Mouse (Mus musculus): ENCODE results near the gene Olfr959.

Gene Olfr959

GRCm38 (mm10) chr9:39575469-39575868, at the start of gene Olfr959:
TSS of gene Olfr959 (minus strand) at chr9:39575569.
- DNase-seq (ENCODE audit: low spot score in 2 of 2): no peak

- DNase-seq (ENCODE audit: low spot score in 2 of 2): no peak
Observed at GRCm38 (mm10) chr9:39624711-39625110, 49.3 kb upstream of the Olfr959 start.

GRCm38 (mm10) chr9:39623783-39624182, 48.4 kb upstream of the Olfr959 start:
- no peak for DNase-seq (ENCODE audit: low spot score in 2 of 2)

GRCm38 (mm10) chr9:39621073-39621472, 45.7 kb upstream of the Olfr959 start, which contains the start of gene Olfr960:
TSS of gene Olfr960 (plus strand) at chr9:39621373.
- no peak for DNase-seq (ENCODE audit: low spot score in 2 of 2)

- no peak for DNase-seq (ENCODE audit: low spot score in 2 of 2)
Observed at GRCm38 (mm10) chr9:39611953-39612352, 36.6 kb upstream of the Olfr959 start.

GRCm38 (mm10) chr9:39610355-39610754, 35.0 kb upstream of the Olfr959 start, which contains the start of gene Olfr148:
TSS of gene Olfr148 (plus strand) at chr9:39610655.
- no peak for DNase-seq (ENCODE audit: low spot score in 2 of 2)

GRCm38 (mm10) chr9:39608497-39608896, 33.1 kb upstream of the Olfr959 start:
- no peak for DNase-seq (ENCODE audit: low spot score in 2 of 2)

- DNase-seq (ENCODE audit: low spot score in 2 of 2): peak in 1 of 2 experiments; percentile 6
Observed at GRCm38 (mm10) chr9:39603999-39604453, 28.7 kb upstream of the Olfr959 start, which contains the start of gene AW551984. TSS of gene AW551984 (minus strand) at chr9:39604403.

GRCm38 (mm10) chr9:39603333-39603845, 28.0 kb upstream of the Olfr959 start:
- DNase-seq (ENCODE audit: low spot score in 2 of 2): peak in 1 of 2 experiments; percentile 5

- peak; percentile 8 to 20 for DNase-seq (ENCODE audit: low spot score in 2 of 2)
Observed at GRCm38 (mm10) chr9:39602536-39603332, 27.4 kb upstream of the Olfr959 start.

- DNase-seq (ENCODE audit: low spot score in 2 of 2): no peak
Observed at GRCm38 (mm10) chr9:39577050-39577449, 1.7 kb upstream of the Olfr959 start.

- DNase-seq (ENCODE audit: low spot score in 2 of 2): no peak
Observed at GRCm38 (mm10) chr9:39558349-39558647, 17.1 kb downstream of the Olfr959 start.

GRCm38 (mm10) chr9:39557529-39558348, 17.6 kb downstream of the Olfr959 start:
- DNase-seq (ENCODE audit: low spot score in 2 of 2): no peak

- no peak for DNase-seq (ENCODE audit: low spot score in 2 of 2)
Observed at GRCm38 (mm10) chr9:39553946-39554345, 21.4 kb downstream of the Olfr959 start, which contains the start of gene Olfr958. TSS of gene Olfr958 (minus strand) at chr9:39554054.

GRCm38 (mm10) chr9:39550806-39551205, 24.6 kb downstream of the Olfr959 start:
- DNase-seq (ENCODE audit: low spot score in 2 of 2): no peak

GRCm38 (mm10) chr9:39523616-39524285, 51.6 kb downstream of the Olfr959 start:
- no peak for DNase-seq (ENCODE audit: low spot score in 2 of 2)
